12 mouse cellular contexts compared by ENCODE assay signal in the genomic region with DNA sequence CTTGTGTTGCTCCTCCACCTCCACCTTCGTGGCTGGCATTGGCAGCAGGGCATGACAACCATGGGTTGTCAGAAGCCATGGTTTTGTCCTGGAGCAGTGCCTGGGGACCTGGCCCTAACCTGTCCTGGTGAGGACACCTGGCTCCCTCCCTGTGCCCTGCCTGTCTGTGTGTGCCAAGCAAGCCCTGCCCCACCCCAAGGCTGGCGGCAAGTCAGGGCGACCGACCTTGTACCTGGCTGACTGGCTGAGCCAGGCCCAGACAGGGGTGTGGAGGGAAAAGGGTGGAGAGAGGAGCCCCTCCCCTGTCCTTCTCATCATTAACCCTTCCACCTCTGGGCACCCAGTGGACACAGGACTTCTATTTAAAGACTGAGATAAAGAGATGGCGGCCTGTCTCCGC. TPM values are rescaled to one million over a fixed set of nuclear protein-coding genes. Genes with fewer than 3 reads are reported as not detected.
A peak's percentile ranks its signal among the peaks of the same experiment; 100 is the strongest.
DNase-seq lines count a peak whose midpoint lies in the region; ATAC-seq and TF ChIP-seq lines count a peak whose summit lies in the region.
"Had no signal": no experiment of that assay in that cellular context is flagged by ENCODE, and none has a peak within 500 bp of the region (broad histone marks: within the 10 kb centered on the region; RNA-seq: fewer than 3 reads in every experiment).

No protein-coding gene starts in this region.

- no peaks in the 10 kb centered on the region for H3K9me3 ChIP-seq in neural tube, embryonic 15.5 days (replicated peaks)
- no peaks in the 10 kb centered on the region for H3K9me3 ChIP-seq in kidney, embryonic 16.5 days (ENCODE audit: low read length)
- no peaks in the 10 kb centered on the region for H3K9me3 ChIP-seq in forebrain, embryonic 15.5 days
- H3K9me3 ChIP-seq: neural tube, embryonic 13.5 days had no signal

- intact Hi-C loops in gastrocnemius, adult 2 months (cut with DNase I) = no loop called here
- intact Hi-C loops in gastrocnemius, postnatal 14 days (cut with DNase I; ENCODE audit: low total_unique reads) = no loop called here

- ATAC-seq in neural tube, embryonic 15.5 days (ENCODE audit: low FRiP score) = no peak
- no peak for ATAC-seq in kidney, embryonic 16.5 days (ENCODE audit: low FRiP score, low TSS enrichment)
- no peak for ATAC-seq in forebrain, embryonic 15.5 days (replicated peaks)
- ATAC-seq: hindbrain, embryonic 16.5 days had no signal

- H3K9ac ChIP-seq in neural tube, embryonic 15.5 days (replicated peaks) = no peak overlapping the region
- no peak overlapping the region for H3K9ac ChIP-seq in kidney, embryonic 16.5 days (replicated peaks; ENCODE audit: low read length)
- no peak overlapping the region for H3K9ac ChIP-seq in forebrain, embryonic 15.5 days (replicated peaks)

- peaks cover under 1% of the 10 kb centered on the region for H3K36me3 ChIP-seq in neural tube, embryonic 15.5 days
- peaks cover 1% of the 10 kb centered on the region for H3K36me3 ChIP-seq in kidney, embryonic 16.5 days (ENCODE audit: insufficient read depth, low read length)
- H3K36me3 ChIP-seq in forebrain, embryonic 15.5 days = peaks cover 2% of the 10 kb centered on the region; the same call in 1 of the 2 replicates

- whole genome bisulfite sequencing in neural tube, embryonic 15.5 days = 52% methylated on average over 6 of the region's 6 CpGs
- WGBS in kidney, embryonic 16.5 days = 26% methylated on average over 6 of the region's 6 CpGs
- 50% methylated on average over 6 of the region's 6 CpGs for WGBS in forebrain, embryonic 15.5 days

- peak overlapping the region; percentile 83; the same call in 1 of the 2 replicates for H3K4me2 ChIP-seq in neural tube, embryonic 15.5 days
- H3K4me2 ChIP-seq in kidney, embryonic 16.5 days (replicated peaks; ENCODE audit: low read depth, low read length) = 0 out of 2 replicates have a peak overlapping the region, but pooled peaks have one; percentile 6
- no peak overlapping the region for H3K4me2 ChIP-seq in forebrain, embryonic 15.5 days (replicated peaks)
- H3K4me2 ChIP-seq: heart, embryonic 11.5 days had no signal

- peaks cover 35% of the 10 kb centered on the region for H3K4me1 ChIP-seq in neural tube, embryonic 15.5 days
- peaks cover 33% of the 10 kb centered on the region for H3K4me1 ChIP-seq in kidney, embryonic 16.5 days (ENCODE audit: insufficient read depth, low read length)
- H3K4me1 ChIP-seq in forebrain, embryonic 15.5 days = peaks cover 25% of the 10 kb centered on the region

- no peak for TF ChIP-seq CTCF in gastrocnemius, adult 2 months (IDR thresholded peaks at IDR 0.05)

- peak; percentile 27 for DNase-seq in gastrocnemius, adult 2 months
- no peak for DNase-seq in gastrocnemius, postnatal 14 days
- DNase-seq in neural tube, embryonic 10.5 days (ENCODE audit: extremely low spot score, low spot score) = no peak
- peak; percentile 62 to 85 for DNase-seq in urinary bladder, postnatal 36 days (ENCODE audit: low spot score in 2 of 2)
- DNase-seq in spleen, adult 12 weeks (ENCODE audit: low spot score) = no peak
- DNase-seq: embryo, embryonic 11 days had no signal

- H3K27me3 ChIP-seq in neural tube, embryonic 15.5 days (replicated peaks) = no peaks in the 10 kb centered on the region
- H3K27me3 ChIP-seq in kidney, embryonic 16.5 days (ENCODE audit: insufficient read depth, low read length) = 0 out of 2 replicates have a peak, but pooled peaks cover 3% of the 10 kb centered on the region
- no peaks in the 10 kb centered on the region for H3K27me3 ChIP-seq in forebrain, embryonic 15.5 days

- H3K4me3 ChIP-seq in gastrocnemius, adult 2 months = no peak overlapping the region
- no peak overlapping the region for H3K4me3 ChIP-seq in neural tube, embryonic 15.5 days (replicated peaks)
- H3K4me3 ChIP-seq in kidney, embryonic 16.5 days (ENCODE audit: low read length) = no peak overlapping the region
- no peak overlapping the region for H3K4me3 ChIP-seq in forebrain, embryonic 15.5 days
- H3K4me3 ChIP-seq: neural tube, embryonic 13.5 days had no signal

- H3K27ac ChIP-seq in gastrocnemius, adult 2 months = no peak overlapping the region
- no peak overlapping the region for H3K27ac ChIP-seq in neural tube, embryonic 15.5 days (replicated peaks)
- H3K27ac ChIP-seq in kidney, embryonic 16.5 days (ENCODE audit: low read length) = no peak overlapping the region
- H3K27ac ChIP-seq in forebrain, embryonic 15.5 days (replicated peaks) = no peak overlapping the region
- H3K27ac ChIP-seq: neural tube, embryonic 13.5 days had no signal

RNA-seq across cellular contexts. Expression of a gene that starts 2.8 kb away (rescaled TPM):
- under 1 TPM; 0.22 to 0.26 TPM for total RNA-seq in gastrocnemius, adult 2 months (2021)
- total RNA-seq in gastrocnemius, postnatal 14 days (2021) = 1 to 10 TPM in 1 of 2 experiments, under 1 TPM in 1; 0.49 to 1.1 TPM
- 12.5 and 13.7 TPM in 2 replicates for polyA plus RNA-seq in neural tube, embryonic 15.5 days (2015; fragmentation: Nextera tagmentation; extraction: Ambion mirVana)
- 1.8 and 2.0 TPM in 2 replicates for polyA plus RNA-seq in kidney, embryonic 16.5 days (2015; fragmentation: Nextera tagmentation; extraction: Ambion mirVana)
- polyA plus RNA-seq in forebrain, embryonic 15.5 days (2015; fragmentation: Nextera tagmentation; extraction: Ambion mirVana) = 4.2 and 5.8 TPM in 2 replicates

RNA-seq across cellular contexts. Expression of a gene that starts 24.0 kb away (rescaled TPM):
- 1 to 10 TPM; 6.1 to 6.6 TPM for total RNA-seq in gastrocnemius, adult 2 months (2021)
- 1 to 10 TPM; 4.4 to 4.6 TPM for total RNA-seq in gastrocnemius, postnatal 14 days (2021)
- polyA plus RNA-seq in neural tube, embryonic 15.5 days (2015; fragmentation: Nextera tagmentation; extraction: Ambion mirVana) = 3.9 and 4.8 TPM in 2 replicates
- 5.4 and 5.9 TPM in 2 replicates for polyA plus RNA-seq in kidney, embryonic 16.5 days (2015; fragmentation: Nextera tagmentation; extraction: Ambion mirVana)
- 4.4 and 5.1 TPM in 2 replicates for polyA plus RNA-seq in forebrain, embryonic 15.5 days (2015; fragmentation: Nextera tagmentation; extraction: Ambion mirVana)

RNA-seq across cellular contexts. Expression of a gene that starts 34.7 kb away (rescaled TPM):
- 10 to 100 TPM; 17.4 to 21.9 TPM for total RNA-seq in gastrocnemius, adult 2 months (2021)
- 10 to 100 TPM; 20.1 to 21.5 TPM for total RNA-seq in gastrocnemius, postnatal 14 days (2021)
- polyA plus RNA-seq in neural tube, embryonic 15.5 days (2015; fragmentation: Nextera tagmentation; extraction: Ambion mirVana) = 44.3 and 46.8 TPM in 2 replicates
- 36.2 and 41.0 TPM in 2 replicates for polyA plus RNA-seq in kidney, embryonic 16.5 days (2015; fragmentation: Nextera tagmentation; extraction: Ambion mirVana)
- polyA plus RNA-seq in forebrain, embryonic 15.5 days (2015; fragmentation: Nextera tagmentation; extraction: Ambion mirVana) = 53.5 and 53.9 TPM in 2 replicates

RNA-seq across cellular contexts. Expression of a gene that starts 44.1 kb away (rescaled TPM):
- 10 to 100 TPM; 51.8 to 69.4 TPM for total RNA-seq in gastrocnemius, adult 2 months (2021)
- total RNA-seq in gastrocnemius, postnatal 14 days (2021) = 10 to 100 TPM; 49.0 to 55.3 TPM
- polyA plus RNA-seq in neural tube, embryonic 15.5 days (2015; fragmentation: Nextera tagmentation; extraction: Ambion mirVana) = 27.5 and 30.1 TPM in 2 replicates
- 23.7 and 24.2 TPM in 2 replicates for polyA plus RNA-seq in kidney, embryonic 16.5 days (2015; fragmentation: Nextera tagmentation; extraction: Ambion mirVana)
- polyA plus RNA-seq in forebrain, embryonic 15.5 days (2015; fragmentation: Nextera tagmentation; extraction: Ambion mirVana) = 30.2 and 31.7 TPM in 2 replicates

Comparison
In these comparisons a context has a peak if more than half of its experiments do, and no peak if none do; other contexts are left out.
1. DNase-seq: peak in gastrocnemius, adult 2 months (single experiment) and urinary bladder, postnatal 36 days (2 of 2); none in gastrocnemius, postnatal 14 days (single experiment), neural tube, embryonic 10.5 days (single experiment) and spleen, adult 12 weeks (single experiment).